Mouse (Mus musculus) left cerebral cortex, adult 8-10 months (tissue): ENCODE results near the gene Iqgap2. TPM values are rescaled to one million over a fixed set of nuclear protein-coding genes. Genes with fewer than 3 reads are reported as not detected.

Experiments
- DNase-seq, 2 experiments: peaks; one replicate each; pipeline ENCODE4 v3.0.0; 2022; ENCODE audit warnings: low spot score in 2 of 2
- total RNA-seq, 4 experiments: library from RNA; stranded (reverse); gene quantifications; 2 replicates each; pipeline ENCODE4 v1.2.4; 2022

The Iqgap2 gene
- total RNA-seq, 4 experiments from 2014 or later = 11.3 to 14.8 (median 13.1) TPM

DNA sequence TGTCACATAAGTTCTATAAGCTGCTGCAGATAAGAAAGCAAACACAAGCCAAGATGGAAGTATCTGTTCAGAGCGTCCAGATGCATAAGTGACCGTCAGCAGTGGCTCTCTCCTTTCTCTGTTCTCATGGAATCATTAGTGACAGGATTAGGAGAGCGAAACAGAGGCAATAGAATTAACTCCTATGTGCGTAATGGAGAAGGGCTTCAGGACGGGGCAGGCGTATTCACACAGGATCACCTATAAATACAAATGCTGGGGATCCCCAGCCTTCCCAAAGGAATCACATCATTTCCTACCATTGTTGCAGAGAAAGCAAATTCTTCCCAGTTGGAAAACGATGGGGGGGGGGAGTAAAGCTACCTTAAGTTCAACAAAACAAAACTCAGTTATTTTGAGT lies 232.3 kb downstream of the Iqgap2 start:
- DNase-seq = no peak

DNA sequence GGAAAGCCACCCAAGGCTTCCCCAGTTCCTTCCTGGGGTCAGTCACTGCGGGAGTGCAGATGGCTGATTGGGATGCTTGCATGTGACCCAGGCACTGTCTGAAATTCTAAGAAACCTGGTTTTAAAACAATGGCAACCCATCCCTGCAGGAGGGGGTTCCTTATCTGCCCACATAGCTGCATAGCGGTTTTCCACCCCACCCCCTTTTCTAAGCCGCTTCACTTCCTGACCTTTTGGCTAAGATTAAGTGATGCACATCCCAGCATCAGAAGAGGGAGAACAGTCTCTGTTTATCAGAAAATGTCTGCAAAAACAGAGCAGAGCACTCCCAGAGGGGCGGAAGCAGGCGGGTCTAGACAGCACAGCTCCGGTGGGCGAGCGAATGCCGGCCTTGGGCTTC lies 234.6 kb downstream of the Iqgap2 start:
- DNase-seq = no peak

DNA sequence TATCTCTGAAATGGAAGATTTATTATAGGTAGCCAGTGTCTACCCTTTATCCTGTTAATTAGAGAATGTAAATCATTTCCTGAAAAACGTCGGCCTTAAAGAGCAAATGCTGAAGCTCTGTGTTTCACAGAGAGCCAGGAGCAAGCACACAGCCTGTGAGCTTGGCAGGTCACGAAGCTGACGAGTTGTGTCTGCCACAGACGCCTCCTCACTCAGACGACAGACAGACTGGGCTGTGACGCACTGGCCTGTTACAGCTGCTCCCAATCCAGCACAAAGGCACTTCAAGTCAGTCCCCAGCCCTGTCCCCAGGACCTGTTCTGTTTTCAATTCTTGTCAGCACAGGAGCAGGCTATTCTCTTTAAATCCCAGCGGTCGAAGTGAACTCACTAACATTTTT lies 236.4 kb downstream of the Iqgap2 start:
- no peak for DNase-seq

DNA sequence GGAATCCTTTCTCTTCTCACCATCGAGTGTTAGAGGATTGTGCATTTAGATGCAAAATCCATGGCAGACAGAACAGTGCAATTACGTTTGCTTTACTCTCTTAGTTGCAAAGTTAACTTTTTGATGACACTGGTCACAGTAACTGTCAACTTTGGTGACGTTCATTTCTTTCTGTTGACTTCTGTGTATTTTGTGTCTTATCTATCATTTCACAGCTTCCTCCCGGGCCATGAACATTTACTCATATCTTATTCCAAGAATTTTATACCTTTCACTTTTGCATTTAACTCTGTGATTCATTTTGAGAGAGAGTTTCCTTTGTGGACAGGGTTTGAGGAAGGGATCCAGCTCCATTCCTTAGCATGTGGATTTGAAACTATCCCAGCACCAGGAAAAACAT lies 238.0 kb downstream of the Iqgap2 start:
- DNase-seq = no peak

DNA sequence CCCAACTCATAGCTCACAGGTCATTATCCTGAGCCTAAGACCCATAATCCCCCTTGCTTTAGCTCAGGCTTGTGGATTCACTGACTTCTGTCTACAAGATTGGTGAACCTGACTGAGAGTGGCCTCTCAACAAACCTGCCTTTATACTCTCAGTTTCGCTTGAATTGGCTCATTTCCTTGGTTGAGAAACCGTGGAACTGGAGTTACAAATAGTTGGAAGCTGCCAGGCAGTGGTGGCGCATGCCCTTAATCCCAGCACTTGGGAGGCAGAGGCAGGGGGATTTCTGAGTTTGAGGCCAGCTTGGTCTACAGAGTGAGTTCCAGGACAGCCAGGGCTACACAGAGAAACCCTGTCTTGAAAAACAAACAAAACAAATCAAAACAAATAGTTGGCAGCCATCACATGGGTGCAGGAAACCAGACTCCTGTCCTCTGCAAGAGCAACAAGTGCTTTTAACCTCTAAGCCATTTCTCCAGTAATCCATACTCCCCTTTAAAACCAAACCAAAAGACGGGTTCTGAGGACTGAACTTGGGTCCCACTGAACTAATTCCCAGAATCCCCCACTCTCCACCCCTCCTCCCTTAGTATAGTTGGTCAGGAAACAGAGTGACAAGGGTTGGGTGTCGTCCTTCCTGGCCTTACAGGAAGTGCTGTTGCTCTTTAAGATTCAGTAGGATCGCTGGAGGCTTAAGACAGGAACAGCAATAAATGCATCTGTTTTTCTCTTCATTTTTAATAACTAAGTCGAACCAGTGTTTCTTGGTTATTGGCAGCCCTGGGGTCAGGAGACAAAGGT lies 239.7 kb downstream of the Iqgap2 start:
- no peak for DNase-seq

DNA sequence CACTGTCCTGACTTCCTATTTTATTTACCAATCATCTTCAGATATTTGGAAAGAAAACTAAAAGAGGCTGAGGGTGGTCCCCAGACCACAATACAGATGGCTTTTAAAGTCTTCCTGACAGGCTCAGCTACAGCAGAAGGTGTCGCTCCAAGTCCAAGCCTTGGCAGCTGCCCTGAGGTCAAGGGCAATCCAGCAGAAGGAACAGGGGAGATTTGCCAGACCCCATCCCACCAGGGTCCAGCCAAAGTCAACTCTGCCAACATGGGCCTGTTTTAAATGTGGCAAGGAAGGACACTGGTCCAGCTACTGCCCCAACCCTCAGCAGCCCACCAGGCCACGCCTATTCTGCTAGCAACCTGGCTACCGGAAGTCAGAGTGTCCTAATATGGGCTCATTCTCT lies 241.8 kb downstream of the Iqgap2 start:
- DNase-seq = no peak

DNA sequence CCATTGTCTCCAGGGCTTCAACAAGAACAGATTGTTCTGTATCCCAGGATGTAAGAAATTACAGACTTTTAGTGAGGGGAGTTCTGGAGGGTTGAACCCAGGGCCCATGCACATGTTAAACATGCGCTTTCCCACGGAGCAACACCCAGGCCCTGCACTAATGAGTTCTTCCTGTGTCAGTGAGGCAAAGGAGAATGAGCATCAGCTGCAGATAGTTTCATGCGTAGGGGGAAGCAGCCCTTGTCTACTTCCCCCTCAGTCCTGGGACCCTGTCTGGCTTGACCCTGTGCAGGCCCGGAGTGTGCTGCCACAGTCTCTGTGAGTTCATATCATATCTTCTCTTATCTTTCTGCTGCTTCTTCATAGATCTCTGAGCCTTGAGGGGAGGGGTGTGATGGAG lies 244.5 kb downstream of the Iqgap2 start:
- no peak for DNase-seq

DNA sequence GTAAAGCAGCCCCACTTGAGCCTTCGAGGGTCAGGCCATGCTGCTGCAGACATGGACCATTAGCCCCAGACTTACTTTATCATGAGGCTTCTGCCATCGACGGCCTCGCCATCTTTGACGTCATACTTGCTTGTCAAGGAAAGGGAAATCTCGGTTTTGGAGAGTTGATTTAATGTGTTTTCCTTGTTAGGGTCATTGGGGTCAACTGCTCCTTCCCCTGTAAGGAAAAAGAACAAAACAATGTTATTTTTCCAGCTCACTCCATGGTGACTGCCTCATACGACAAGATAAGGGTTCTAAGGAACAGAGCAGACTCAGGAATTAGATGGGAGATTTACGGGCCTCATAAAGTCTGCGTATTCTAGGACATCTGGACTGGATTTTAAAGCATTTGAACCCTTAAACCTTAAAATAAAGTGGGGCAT lies 245.0 kb downstream of the Iqgap2 start:
- DNase-seq = no peak

DNA sequence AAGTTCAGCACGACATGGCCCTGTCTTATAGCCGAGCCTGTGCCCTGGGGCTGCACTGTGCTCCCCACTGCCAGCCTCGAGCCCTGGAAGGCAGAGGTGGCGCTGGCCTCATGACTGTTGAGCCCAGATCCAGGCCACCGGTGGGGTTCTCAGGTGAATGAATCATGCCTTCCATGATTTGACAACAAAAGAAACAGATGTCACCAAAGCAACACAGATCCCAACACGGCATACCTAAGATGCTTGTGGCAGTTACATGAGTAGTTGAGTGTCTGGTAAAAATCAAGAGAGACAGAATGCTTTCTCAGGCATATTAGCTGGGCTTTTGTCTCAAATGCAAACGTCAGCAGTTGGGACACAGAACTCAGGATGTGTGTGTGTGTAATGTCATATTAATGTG lies 248.0 kb downstream of the Iqgap2 start:
- no peak for DNase-seq

DNA sequence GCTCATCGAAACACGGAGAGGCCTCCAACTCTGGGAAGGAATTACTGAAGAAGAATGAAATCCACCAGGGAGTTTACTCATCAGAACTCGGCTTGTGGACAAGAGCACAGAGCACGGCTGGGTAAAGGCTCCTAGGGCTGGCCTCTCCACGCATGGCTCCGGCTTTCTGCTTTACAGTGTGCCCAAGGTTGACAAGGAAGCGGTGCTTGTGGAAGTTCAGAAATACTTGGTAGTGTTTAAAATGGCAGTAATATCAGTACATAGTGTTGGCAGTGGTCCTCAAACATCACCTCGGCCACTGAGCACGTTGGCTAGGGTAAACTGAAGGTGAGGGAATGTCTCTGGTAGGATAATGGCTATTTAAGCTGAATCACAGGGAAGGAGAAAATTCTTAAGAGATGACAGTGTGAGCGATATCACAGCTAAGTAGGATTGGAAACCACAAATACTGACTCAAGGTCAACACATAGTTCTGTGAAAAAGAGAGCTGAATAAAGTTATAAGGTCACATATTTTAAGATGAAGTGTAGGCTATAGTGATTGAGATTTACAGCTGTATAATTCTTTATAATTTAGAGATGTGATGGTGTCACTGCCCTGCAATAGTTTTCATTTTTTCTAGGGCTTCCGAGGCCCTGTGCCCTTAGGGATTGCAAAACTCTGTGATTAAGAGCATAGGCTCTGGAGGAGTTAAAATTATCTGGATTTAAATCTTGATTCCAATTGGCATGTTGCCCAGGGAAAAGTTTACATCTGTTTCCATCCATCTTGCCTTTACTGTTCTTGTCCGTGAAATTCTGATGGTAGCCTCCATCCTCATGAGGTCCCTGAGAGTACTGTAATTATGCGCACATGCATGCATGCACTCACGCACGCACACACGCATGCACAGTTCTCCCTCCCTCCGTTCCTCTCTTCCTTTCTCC lies 250.4 kb downstream of the Iqgap2 start:
- no peak for DNase-seq

DNA sequence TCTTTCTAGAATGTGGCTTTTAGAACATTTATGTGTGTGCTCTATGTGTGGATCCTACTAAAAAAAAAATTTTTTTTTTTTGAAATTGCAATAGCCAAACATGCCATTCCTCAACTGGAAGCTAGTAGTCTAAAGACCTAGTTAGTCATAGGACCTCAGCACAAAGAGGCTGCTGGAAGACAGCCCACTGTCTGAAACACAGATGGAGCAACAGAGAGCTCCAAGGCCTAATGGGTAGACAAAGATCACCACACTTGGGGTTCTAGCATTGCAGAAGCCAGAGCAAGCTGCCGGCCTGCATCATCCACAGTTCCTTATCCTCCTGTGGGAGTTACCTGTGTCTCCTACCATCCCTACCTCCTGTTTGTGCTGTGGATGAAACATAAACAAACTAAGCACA lies 251.3 kb downstream of the Iqgap2 start:
- no peak for DNase-seq

DNA sequence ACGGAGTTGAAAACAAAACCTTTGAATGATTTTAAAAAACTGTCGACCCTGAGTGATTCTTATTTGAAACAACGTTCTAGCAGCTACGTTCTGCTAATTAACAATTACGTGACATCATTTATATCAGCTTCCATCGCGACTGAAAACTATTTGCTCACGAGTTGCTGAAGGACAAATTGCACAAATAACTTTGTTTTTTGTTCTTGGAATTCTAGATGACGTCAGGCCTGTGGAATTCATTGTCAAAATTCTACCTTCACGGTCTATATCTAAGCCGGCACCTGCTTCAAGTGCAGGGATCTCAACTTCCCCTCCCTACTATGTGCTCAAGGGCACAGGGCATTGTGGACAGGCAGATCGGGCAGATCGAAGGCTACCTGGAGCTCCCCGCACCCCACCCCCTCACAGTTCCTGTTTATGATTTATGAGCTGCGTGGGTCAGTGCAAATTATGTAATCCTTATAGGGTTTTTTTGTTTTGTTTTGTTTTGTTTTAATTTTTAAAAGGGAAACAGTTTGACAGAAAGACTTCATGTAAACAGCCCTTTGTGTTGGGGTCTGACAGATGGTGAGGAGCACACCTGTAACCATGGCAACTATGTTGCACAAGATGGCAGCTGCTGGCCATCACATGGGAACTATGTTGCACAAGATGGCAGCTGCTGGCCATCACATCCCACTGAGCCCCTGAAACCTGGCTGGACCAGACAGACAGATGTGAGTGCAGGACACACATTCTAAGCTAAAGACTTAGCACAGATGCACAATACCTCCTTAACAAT lies 252.2 kb downstream of the Iqgap2 start:
- no peak for DNase-seq

DNA sequence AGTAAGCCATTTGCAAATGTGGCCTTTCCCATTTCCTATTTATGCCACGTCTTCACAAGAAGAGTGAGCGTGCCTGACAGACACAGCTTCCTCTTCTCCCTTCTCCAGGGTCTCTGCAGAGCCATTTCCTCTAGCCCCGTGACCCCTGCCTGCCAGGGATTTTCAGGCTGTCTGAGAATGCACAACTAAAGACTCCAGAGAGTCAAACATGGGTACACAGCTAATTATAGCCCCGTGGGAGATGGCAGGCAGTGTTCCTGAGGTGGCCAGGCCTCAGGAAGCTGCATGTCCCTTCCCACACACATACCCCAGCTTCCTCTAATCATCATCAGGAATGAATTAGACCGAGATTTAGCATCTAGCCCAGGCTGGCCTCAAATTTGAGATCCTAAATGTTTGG lies 252.8 kb downstream of the Iqgap2 start:
- DNase-seq = no peak

DNA sequence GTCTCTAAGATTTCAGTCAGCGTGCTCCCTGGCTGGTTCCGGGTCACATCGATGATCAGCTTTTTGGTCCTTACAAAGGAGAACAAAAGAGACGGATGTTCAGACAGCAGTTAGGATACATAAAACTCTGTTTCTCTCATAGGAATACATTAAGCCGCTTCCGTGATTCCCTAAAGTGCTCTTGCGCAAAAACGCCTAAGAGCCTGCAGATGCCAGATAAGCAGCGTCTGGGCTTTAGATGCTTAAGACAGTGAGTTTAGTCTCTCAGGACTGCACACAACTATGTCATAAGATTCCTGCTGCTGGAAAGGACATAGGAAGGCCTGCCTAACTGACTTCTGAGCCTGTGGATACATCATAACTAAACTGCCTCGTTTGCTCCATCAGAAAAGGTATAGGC lies 254.0 kb downstream of the Iqgap2 start:
- DNase-seq = no peak

DNA sequence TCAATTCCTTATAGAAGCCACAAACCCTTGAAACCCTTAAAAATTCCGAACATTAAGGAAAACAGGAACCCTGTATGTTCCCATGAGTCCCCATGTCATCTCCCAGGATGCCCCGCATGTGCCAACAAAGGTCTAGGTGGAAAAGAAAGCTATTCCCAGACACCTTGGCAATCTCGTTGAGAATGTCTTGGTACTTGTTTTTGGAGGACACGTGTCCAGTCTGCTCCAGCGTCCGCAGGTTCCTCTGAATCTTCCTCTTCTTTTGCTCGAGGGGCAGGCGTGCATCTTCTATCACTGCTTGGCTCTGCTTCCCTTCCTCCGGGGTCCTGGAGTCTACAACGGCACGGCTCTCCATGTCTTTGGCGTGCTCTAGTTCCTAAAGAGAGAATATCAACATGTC lies 256.4 kb downstream of the Iqgap2 start:
- DNase-seq = no peak

DNA sequence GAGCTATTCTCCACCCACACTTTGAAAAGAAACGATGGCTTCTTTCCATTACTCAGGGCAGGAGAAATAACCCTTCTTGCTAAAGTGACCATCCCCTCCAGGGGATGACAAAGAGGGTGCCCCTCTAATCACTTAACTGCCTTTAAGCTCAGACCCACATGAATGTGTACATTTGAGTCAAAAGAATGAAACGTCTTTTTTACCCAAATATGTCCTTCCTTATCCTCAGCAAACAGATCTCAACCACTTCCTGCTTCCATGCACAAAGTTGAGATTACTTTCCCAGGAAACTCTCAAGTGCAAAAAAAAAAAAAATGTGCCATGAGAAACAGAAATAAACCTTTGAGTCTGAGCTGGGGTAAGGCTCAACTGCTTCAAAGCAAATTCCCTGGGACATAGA lies 257.3 kb downstream of the Iqgap2 start:
- DNase-seq = no peak

DNA sequence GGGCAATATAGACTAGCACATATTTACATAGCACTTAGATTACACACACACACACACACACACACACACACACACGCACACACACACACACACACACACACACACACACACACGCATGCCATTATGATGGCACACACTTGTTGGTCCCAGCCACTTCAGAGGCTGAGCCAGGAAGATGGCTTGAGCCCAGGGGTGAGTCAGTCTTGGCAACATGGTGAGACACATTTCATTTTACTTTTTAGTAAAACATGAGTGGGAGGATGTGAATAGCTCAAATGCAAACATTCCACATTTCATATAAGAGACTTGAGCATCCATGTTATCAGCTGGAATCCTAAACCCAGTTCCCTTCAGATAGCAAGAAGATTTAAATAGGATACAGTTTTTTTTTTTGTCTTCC lies 258.3 kb downstream of the Iqgap2 start:
- peak in 1 of 2 experiments; percentile 24 for DNase-seq

DNA sequence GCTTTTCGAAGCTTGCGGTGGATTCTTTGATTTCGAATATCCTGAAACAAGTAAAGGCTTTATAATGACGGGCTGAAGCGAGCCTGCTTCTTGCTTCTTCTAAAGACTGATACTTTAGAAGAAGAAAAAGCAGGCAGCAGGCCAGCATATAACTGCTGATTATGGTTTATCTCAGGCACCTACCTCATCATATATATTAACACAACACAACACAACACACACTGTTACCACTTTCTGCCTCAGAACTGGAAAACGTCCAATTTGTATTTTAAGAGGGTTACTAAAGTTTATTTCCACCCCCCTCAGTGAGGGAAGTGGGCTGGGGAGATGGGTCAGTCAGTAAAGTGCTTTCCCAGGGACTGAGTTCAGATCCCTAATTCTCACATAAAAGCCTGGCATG lies 259.6 kb downstream of the Iqgap2 start:
- no peak for DNase-seq

DNA sequence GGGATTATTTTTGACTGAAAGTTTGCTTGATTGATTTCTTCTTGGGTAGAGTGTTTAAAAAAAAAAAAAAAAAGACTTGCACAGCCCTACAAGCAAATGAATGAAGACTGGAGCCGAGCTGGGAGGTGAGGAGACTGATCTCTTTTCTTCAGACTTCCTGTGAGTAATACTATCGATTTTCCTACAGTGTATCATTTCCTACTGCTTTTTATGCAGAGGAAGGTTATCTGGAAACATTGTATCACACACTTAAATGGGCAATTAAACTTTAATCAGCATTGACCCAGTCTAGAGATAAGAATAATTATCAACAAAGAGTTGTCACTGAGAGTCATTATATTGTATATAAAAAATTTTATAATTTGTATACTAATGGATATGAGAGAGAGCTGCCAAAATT lies 261.0 kb downstream of the Iqgap2 start:
- no peak for DNase-seq

DNA sequence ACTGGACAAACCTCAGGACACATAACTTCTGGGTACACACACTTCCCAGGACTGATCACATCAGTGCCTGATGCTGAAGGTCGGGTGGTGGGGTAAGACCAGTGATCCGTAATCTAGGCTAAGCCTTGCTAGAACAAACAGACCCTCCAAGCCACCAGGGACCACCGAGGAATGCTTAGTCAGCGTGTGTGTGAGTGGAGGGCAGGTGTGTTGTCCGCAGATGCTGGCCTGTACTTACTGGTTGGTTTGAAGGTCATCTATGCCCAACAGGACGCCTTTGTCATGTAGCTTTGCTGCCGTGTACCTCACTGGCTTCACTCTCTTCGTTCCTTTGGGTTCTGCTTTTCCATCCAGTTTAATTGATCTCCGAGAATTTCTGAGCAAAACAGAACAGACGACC lies 262.0 kb downstream of the Iqgap2 start:
- DNase-seq = no peak

DNA sequence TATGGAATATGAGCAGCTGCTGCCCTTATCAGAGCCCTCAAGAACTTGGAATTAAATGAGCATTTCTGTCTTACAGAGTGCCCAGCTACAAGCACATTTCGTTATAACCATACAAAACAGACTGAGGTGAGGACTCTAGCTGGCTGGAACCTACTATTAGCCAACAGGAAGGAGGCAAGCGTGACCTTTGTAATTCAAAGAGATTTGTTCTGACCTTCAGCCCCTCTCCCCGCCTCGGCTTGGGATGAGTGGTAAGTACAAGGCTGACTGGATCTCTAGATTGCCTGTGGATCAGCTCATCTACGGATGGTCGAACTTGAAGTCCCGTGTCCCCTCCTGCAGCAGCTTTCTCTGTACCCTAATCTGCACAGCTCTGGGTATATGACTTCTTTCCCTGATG lies 265.0 kb downstream of the Iqgap2 start:
- no peak for DNase-seq

DNA sequence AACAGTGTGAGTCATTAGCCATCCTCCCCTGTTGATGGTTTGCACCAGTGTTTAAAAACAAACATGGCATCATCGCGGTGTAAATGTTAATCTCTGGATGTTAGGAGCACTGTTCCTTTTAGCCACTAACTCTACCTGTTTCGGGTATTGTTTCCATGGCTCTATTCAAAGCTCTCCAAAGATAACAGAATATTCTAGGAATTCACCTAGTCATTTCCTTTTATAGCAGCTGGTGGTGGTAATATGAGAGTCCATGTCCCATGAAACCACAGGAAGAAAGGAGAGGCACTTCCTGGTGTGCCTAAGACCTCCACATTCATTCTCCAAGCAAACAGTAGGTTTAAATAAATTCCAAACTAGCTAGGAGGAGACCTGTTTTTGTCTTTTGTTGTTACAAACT lies 268.7 kb downstream of the Iqgap2 start:
- DNase-seq = no peak
